Mouse (Mus musculus) frontal cortex, adult 2 months (tissue): Measurements from ENCODE around the gene Acsl4. TPM values are rescaled to one million over a fixed set of nuclear protein-coding genes. Genes with fewer than 3 reads are reported as not detected.

Experiments
- DNase-seq, 2 experiments: peaks; one replicate each; pipeline ENCODE4 v3.0.0; 2022; ENCODE audit warnings: low spot score in 1 of 2; ENCODE audit errors: extremely low spot score in 1 of 2
- polyA plus RNA-seq: library from polyadenylated mRNA; depleted of rRNA; stranded (reverse); fragments of >200 nt; gene quantifications from 2 replicates; pipeline ENCODE4 v1.2.3, GENCODE M21; 2012

Gene Acsl4
- polyA plus RNA-seq, 1 experiment = 28.9 TPM

DNA sequence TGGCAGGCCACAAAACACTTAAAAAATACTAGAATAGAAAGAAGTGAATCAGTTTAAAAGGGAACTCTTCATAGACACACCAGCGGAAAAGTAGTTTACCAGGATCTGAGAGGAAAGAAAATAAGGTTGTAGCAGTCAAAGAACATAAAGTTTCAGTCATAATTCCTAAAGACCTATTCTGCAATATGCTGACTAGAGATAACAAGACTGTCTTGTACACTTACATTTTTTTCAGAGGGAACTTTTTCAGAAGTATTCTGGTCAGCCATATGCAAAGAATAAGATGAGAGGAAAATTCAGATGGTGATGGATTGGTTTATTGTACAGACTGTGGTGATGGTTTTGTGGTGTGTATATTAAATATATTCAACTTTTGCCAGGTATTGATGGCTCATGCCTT, 26.5 kb downstream of the Acsl4 start:
- DNase-seq = no peak

DNA sequence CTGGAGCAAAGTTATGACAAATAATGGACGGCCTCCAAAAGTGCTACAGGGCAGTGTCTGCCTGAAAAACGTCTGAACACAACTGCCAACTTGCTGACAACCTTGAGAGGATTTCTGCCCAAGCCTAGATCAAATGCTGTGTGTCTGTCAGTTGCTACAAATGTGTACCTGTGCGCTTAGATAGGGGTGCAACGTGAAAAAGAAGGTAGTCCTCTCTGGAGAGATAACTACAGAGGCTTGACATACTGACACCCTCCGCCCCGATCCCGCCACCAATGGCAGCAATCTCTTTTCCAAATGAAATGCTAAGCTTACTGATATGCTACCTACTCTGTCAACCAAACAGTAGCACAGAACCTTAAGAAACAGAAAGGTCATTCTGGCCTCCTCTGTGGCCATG, 31.3 kb downstream of the Acsl4 start:
- no peak for DNase-seq

GRCm38 (mm10) chrX:142358427-142358826, 31.9 kb downstream of the Acsl4 start:
- no peak for DNase-seq

GRCm38 (mm10) chrX:142336207-142336606, 54.1 kb downstream of the Acsl4 start:
- DNase-seq = no peak

GRCm38 (mm10) chrX:142335502-142335901, 54.8 kb downstream of the Acsl4 start:
- no peak for DNase-seq

- no peak for DNase-seq
Observed at GRCm38 (mm10) chrX:142325760-142326159, 64.6 kb downstream of the Acsl4 start.

DNA sequence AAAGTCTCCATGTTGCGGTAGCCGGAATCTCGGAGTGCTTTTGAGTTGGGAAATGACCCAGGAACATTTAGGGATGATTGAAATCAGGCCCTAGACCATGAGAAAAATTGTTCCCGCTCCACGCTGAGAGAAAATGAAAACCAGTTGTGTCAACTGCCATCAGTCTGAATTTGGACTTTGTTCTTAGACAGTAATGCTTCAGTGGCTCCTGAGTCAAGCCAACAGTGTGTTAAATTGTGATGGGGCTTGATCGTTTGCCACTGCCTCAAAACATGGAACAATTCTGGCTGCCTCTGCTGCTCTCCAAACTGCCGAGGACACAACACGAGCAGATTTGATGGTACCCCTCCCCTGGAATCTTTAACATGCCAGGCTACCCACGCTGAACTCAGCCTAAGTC, 74.2 kb downstream of the Acsl4 start:
- DNase-seq = no peak

DNA sequence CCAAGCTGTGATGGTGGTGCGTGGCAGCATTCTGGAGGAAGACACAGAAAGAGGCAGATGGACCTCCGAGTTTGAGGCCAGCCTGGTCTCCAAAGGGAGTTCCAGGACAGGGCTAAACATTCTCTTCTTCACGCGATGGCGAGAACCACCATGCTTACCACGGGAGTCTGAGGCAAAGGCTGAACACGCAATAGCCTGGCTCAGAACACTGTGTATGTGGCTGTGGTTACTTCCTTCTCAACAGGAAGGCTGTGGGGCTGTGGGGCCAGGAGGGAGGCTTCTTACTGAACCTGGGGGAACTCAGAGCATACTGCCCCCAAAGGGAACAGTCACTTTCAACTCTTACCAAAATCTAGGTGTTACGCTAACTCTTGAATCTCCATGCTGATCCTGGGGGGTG, 75.1 kb downstream of the Acsl4 start:
- no peak for DNase-seq

- DNase-seq = peak; percentile 74 to 88
Observed at GRCm38 (mm10) chrX:142314307-142315024, 75.9 kb downstream of the Acsl4 start.

- no peak for DNase-seq
Observed at GRCm38 (mm10) chrX:142310431-142310830, 79.9 kb downstream of the Acsl4 start.

- no peak for DNase-seq
Observed at GRCm38 (mm10) chrX:142305869-142306581, 84.3 kb downstream of the Acsl4 start, which contains the start of gene Kcne1l. Gene Kcne1l, minus strand, starts transcription at chrX:142306294.

GRCm38 (mm10) chrX:142305010-142305868, 85.1 kb downstream of the Acsl4 start:
- DNase-seq = peak; percentile 3 to 25

DNA sequence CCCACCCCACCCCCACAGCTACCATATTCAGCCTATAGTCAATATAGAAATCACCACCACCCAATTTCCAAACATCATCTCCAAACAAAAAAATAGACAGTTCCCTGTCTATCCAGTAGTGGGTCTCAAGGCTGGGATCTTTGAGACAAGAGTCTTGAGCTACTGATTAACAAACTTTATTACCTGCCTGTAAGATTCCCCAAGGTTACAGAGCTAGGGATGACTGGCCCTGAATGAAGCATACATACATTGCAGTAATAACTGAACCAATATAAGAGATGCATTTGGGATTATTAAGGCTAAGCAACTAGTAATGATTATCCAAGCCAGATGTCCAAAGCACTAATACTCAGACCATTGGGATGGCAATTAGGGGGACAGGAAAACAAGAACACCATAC, 85.7 kb downstream of the Acsl4 start:
- no peak for DNase-seq

GRCm38 (mm10) chrX:142303456-142303855, 86.9 kb downstream of the Acsl4 start:
- DNase-seq = peak in 1 of 2 experiments; percentile 4

DNA sequence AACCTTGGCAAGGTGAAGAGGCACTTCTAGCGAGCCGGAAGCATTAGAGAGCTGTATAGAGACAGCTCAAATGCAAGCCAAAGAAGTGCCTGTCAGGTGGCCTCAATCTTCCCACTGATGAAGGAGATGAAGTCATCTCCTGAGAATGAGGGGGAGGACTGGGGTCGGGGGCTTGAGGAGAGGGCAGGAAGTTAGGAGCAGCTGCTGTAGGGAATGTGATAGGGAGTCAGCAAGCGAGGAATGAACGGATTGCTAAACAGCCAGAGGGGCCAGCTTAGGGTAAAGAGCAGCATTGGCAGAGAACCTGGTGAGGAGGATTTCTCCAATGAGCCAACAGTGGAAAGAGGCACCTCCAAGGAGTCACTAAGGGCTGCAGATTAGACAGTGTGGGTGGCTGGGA, 104.4 kb downstream of the Acsl4 start:
- no peak for DNase-seq

- no peak for DNase-seq
Observed at GRCm38 (mm10) chrX:142276573-142276972, 113.8 kb downstream of the Acsl4 start.

DNA sequence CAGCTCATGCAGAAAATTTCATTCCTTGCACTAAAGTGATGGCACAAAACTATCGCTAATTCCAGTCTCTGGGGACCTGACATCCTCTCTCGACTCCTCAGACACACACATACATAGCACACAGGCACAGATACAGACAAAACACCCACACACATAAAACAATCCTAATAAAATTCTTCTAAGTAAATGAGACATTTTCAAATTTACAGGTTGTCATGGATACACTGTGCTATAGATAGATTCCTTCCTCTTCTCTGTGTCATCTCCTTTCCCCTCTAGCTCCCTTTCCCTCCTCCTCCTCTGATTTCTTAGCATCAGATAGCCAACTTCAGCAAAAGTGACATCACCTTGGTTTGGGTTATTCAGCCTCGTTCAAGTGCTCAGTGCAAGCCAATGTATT, 114.3 kb downstream of the Acsl4 start:
- DNase-seq = no peak
